Mouse (Mus musculus) midbrain, embryonic 16.5 days (tissue): ENCODE results near the gene Kif24. TPM values are rescaled to one million over a fixed set of nuclear protein-coding genes. Genes with fewer than 3 reads are reported as not detected.

Experiments
- ATAC-seq: fragments of 200-750 bp; cut with Nextera tagmentation; 2 replicates; pipeline ENCODE4 v1.8.0; 2017; ENCODE audit warnings: moderate TSS enrichment
- H3K27ac ChIP-seq: fragments of 300-500 bp; sonication (generic); 2 replicates; pipeline ENCODE4 v1.5.1; 2014; ENCODE audit warnings: mild to moderate bottlenecking, low read length, mixed read lengths
- H3K27me3 ChIP-seq: fragments of 300-500 bp; sonication (generic); 2 replicates; pipeline ENCODE4 v1.6.1; 2014; ENCODE audit warnings: low read depth, low read length, mixed read lengths; ENCODE audit not compliant: control insufficient read depth, insufficient read depth
- H3K36me3 ChIP-seq: fragments of 300-500 bp; sonication (generic); 2 replicates; pipeline ENCODE4 v1.6.1; 2014; ENCODE audit warnings: mild to moderate bottlenecking, low read length, moderate library complexity, mixed read lengths; ENCODE audit not compliant: control insufficient read depth, insufficient read depth
- H3K4me1 ChIP-seq: fragments of 300-500 bp; sonication (generic); 2 replicates; pipeline ENCODE4 v1.6.1; 2014; ENCODE audit warnings: mild to moderate bottlenecking, low read length, mixed read lengths; ENCODE audit not compliant: control insufficient read depth, insufficient read depth
- H3K4me2 ChIP-seq: fragments of 300-500 bp; sonication (generic); 2 replicates; pipeline ENCODE4 v1.6.1; 2014; ENCODE audit warnings: mild to moderate bottlenecking, low read length, mixed read lengths
- H3K4me3 ChIP-seq: fragments of 300-500 bp; sonication (generic); 2 replicates; pipeline ENCODE4 v1.5.1; 2014; ENCODE audit warnings: low read depth, mild to moderate bottlenecking, low read length, moderate library complexity, mixed read lengths
- H3K9ac ChIP-seq: fragments of 300-500 bp; sonication (generic); 2 replicates; pipeline ENCODE4 v1.6.1; 2014; ENCODE audit warnings: low read depth, low read length, mixed read lengths
- H3K9me3 ChIP-seq: fragments of 300-500 bp; sonication (generic); replicated peaks from 2 replicates; pipeline ENCODE4 v1.6.1; 2014; ENCODE audit warnings: mild to moderate bottlenecking, low read length, mixed read lengths; ENCODE audit not compliant: control insufficient read depth, poor library complexity, severe bottlenecking
- WGBS: fragments of 180-500 bp; shearing (Covaris S2); extraction: QIAGEN DNeasy Blood & Tissue Kit; methylation state at CpG from one replicate; pipeline ENCODE4 v1.1.7; 2014; 5-methylcytosine and 5-hydroxymethylcytosine counted together
- polyA plus RNA-seq: library from polyadenylated mRNA; unstranded; fragments of >200 nt; fragmentation: Nextera tagmentation; extraction: Ambion mirVana; gene quantifications from 2 replicates; pipeline ENCODE4 v1.2.1, GENCODE M21; 2015

The Kif24 gene
- polyA plus RNA-seq, 1 experiment from 2014 or later = 2.5 TPM

DNA sequence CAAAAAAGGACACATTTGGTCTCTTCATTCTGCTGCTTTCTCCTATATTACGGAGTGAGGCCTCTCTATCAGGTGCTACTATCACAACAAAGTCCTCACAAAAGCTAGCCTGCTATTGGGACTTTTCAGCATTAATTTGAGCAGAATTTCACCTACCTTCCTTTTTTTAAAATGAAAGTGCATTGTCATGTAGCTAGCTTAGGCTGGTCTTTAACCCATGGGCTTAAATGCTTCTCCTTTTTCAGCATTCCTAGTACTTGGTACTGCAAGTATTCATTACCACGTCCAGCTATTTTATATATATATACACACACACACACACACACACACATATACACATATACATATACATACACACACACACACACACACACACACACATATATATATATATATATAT, 106.0 kb downstream of the Kif24 start:
- no peaks in the 10 kb centered on the region for H3K9me3 ChIP-seq
- no peaks in the 10 kb centered on the region for H3K4me1 ChIP-seq
- H3K27ac ChIP-seq = no peak overlapping the region
- no peak overlapping the region for H3K4me3 ChIP-seq
- no peaks in the 10 kb centered on the region; the same call in 1 of the 2 replicates for H3K36me3 ChIP-seq
- H3K4me2 ChIP-seq = no peak overlapping the region
- 92% methylated on average over 2 of the region's 2 CpGs for WGBS
- H3K9ac ChIP-seq = no peak overlapping the region
- ATAC-seq = no peak
- no peaks in the 10 kb centered on the region for H3K27me3 ChIP-seq

DNA sequence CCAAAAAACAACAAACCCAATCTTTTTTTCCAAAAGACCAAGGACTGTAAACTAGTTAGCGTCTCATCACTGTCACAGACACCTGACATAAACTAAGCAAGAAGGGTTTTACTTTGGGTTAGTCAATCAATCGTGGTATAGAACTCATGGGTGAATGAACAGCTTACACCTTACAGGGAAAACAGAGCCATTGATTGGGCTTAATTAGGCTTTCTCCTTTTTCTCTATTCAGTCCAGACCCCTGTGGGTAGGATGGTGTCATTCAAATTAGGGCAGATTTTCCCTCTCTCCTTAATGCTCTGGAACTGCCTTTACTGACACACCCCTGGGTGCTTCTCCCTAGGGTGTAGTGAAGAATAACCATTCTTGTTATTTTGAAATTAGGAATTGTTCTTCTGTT, 107.5 kb downstream of the Kif24 start:
- Histone ChIP-seq H3K9ac (no peak overlapping the region), H3K27ac (no peak overlapping the region), H3K27me3 (no peaks in the 10 kb centered on the region), H3K4me3 (no peak overlapping the region), H3K36me3 (no peaks in the 10 kb centered on the region; the same call in 1 of the 2 replicates), H3K4me1 (no peaks in the 10 kb centered on the region), H3K4me2 (no peak overlapping the region), H3K9me3 (no peaks in the 10 kb centered on the region)
- WGBS = 39% methylated on average over 2 of the region's 2 CpGs
- no peak for ATAC-seq

DNA sequence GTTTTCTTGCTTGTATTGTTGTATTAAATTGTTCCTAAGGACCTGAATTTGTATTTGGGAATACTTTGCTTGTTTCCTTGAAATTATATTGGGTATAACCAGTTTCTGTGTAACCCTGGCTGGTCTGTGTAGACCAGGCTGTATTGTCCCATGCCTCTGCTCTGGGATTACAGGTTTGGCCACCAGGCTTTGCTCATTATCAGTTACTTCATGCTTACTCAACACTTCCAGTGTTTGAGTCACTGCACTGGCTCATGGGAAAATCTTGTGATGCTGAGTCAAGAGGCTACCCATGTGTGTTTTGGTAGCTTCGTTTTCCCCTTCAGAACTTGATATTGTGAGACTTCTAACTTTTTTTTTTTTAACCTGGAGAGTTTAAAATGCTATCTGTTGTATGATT, 111.4 kb downstream of the Kif24 start:
- Histone ChIP-seq H3K4me2 (no peak overlapping the region), H3K9me3 (no peaks in the 10 kb centered on the region), H3K36me3 (no peaks in the 10 kb centered on the region; the same call in 1 of the 2 replicates), H3K4me1 (peaks cover 8% of the 10 kb centered on the region), H3K9ac (no peak overlapping the region), H3K27ac (no peak overlapping the region), H3K4me3 (no peak overlapping the region), H3K27me3 (no peaks in the 10 kb centered on the region)
- 100% methylated on average over 1 of the region's 1 CpGs for WGBS
- no peak for ATAC-seq

DNA sequence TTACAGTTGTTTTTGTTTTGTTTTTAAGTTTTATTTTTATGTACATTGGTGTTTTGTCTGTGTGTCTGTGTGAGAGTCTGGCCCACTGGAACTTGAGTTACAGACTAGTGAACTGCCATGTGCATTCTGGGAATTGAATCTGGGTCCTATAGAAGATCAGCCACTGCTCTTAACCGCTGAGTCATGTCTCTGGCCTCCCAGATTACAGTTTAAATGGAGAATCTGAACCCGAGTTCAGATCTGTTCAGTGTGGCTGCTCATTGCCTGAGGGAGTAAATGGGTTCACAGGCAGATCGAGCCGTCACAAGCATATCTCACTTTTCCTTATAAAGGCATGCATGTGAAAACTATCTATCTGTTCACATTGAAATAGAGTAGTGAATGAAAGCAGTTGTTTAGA, 111.9 kb downstream of the Kif24 start:
- Histone ChIP-seq H3K9ac (no peak overlapping the region), H3K36me3 (no peaks in the 10 kb centered on the region; the same call in 1 of the 2 replicates), H3K4me2 (no peak overlapping the region), H3K9me3 (no peaks in the 10 kb centered on the region), H3K27me3 (no peaks in the 10 kb centered on the region), H3K4me3 (no peak overlapping the region), H3K4me1 (peaks cover 13% of the 10 kb centered on the region), H3K27ac (no peak overlapping the region)
- 93% methylated on average over 4 of the region's 4 CpGs for WGBS
- no peak for ATAC-seq

DNA sequence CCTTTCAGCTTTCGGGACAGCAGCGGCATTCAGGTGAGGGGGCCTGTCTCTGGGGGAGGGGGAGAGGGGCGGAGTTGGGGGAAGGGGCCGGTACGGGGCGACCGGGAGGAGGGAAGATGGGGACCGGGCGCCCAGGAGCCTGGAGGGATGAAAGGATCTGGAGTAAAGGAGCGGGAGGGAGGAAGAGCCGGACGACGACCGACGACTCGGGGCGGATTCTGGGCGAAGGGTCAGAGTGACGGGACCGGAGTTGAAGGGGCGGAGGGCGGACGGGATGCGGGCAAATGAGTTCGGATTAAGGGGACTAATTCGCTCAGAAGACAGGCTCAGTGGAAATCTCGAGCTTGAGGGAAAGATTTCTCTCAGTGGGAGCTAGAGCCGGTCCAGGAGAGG, 115.5 kb downstream of the Kif24 start:
- no peak; the same call in 1 of the 2 replicates for ATAC-seq
- Histone ChIP-seq H3K4me1 (peaks cover 16% of the 10 kb centered on the region), H3K36me3 (no peaks in the 10 kb centered on the region), H3K9me3 (no peaks in the 10 kb centered on the region), H3K27ac (peak overlapping the region; percentile 96), H3K9ac (peak overlapping the region; percentile 78), H3K27me3 (no peaks in the 10 kb centered on the region), H3K4me2 (peak overlapping the region; percentile 87), H3K4me3 (peak overlapping the region; percentile 74)
- under 1% methylated on average over 26 of the region's 28 CpGs for WGBS

DNA sequence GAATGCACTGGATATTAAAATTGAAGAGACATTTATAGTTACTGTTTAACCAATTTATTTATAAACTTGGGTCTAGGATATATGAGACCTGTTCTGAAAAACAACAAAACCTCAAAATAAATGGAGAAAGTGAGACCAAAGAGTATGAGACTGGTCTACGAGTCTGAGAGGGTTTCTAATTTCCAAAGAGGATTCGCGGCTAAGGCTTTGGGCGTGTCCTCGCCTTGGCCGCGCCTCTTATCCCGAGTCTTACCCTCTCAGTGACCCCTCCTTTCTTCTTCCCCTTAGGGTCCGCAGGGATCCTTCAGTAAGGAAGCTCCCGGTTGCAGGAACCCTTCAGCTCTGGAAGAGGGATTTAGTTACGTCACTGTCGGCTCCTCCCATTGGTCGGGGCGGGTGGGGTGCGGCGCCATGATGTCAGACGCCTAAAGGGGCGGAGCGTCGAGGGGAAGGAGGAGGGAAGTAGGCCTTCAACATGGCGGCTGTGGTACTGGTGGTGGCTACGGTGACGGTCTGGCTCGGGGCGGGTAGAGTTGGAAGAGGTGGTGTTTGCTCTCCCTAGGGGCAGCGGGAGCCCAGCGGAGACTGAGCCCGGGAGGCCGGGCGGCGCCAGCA, 116.0 kb downstream of the Kif24 start, which contains the start of gene Ubap1:
TSS of gene Ubap1 (plus strand) at position 413 of the 615 bp plus-strand sequence.
- Histone ChIP-seq H3K4me1 (peaks cover 16% of the 10 kb centered on the region), H3K4me3 (peak within 1 kb of the TSS; percentile 74), H3K27ac (peak within 1 kb of the TSS; percentile 96), H3K9ac (peak within 1 kb of the TSS; percentile 78), H3K9me3 (no peaks in the 10 kb centered on the region), H3K27me3 (no peaks in the 10 kb centered on the region), H3K36me3 (no peaks in the 10 kb centered on the region), H3K4me2 (peak within 1 kb of the TSS; percentile 87)
- ATAC-seq = peak; percentile 96
- WGBS = under 1% methylated on average over 30 of the region's 31 CpGs

DNA sequence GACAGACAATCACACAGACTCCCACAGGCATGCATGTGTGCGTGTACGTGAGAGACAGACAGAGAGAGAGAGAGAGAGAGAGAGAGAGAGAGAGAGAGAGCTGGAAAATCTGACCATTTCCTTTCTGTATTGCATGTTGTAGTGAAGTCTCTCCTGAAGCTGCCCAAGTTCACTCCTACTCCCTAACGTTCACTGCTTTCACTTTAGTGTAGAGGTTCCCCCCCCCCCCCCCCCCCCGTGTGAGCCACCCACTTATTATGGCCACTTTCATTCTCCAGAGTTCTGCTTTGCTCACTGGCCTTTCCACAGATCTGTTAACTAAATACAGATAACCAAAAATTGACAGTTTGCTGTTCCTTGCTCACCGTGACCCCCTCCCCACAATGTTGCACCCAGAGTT, 116.8 kb downstream of the Kif24 start:
- Histone ChIP-seq H3K27me3 (no peaks in the 10 kb centered on the region), H3K9me3 (no peaks in the 10 kb centered on the region), H3K4me1 (peaks cover 16% of the 10 kb centered on the region), H3K9ac (no peak overlapping the region), H3K4me2 (peak overlapping the region; percentile 48), H3K27ac (no peak overlapping the region), H3K4me3 (peak overlapping the region; percentile 27; the same call in 1 of the 2 replicates), H3K36me3 (no peaks in the 10 kb centered on the region)
- no peak for ATAC-seq
- WGBS = 58% methylated on average over 5 of the region's 5 CpGs

DNA sequence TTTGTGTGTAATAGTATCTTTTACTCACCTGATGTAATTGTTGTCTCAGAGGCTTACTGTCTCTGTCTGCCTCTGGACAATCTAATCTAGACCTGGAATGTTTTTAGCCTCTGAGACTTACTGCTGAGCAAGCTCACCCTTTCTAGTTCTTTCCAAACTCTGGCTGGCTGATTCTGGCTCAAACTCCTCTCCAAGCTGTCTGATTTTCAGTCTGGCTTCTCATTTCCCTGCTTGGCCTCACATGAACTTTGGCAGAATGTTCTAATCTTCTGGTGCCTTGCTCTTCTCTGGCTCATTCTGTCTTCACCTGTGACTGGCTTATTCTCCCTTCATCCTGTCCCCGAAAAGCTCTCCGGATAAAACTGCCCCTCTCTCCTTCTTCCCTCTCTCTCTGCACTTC, 118.7 kb downstream of the Kif24 start:
- Histone ChIP-seq H3K4me1 (peaks cover 16% of the 10 kb centered on the region), H3K9me3 (no peaks in the 10 kb centered on the region; the same call in 1 of the 2 replicates), H3K4me2 (no peak overlapping the region), H3K36me3 (no peaks in the 10 kb centered on the region), H3K4me3 (no peak overlapping the region), H3K27me3 (no peaks in the 10 kb centered on the region), H3K27ac (no peak overlapping the region), H3K9ac (no peak overlapping the region)
- WGBS = 73% methylated on average over 2 of the region's 2 CpGs
- ATAC-seq = no peak

DNA sequence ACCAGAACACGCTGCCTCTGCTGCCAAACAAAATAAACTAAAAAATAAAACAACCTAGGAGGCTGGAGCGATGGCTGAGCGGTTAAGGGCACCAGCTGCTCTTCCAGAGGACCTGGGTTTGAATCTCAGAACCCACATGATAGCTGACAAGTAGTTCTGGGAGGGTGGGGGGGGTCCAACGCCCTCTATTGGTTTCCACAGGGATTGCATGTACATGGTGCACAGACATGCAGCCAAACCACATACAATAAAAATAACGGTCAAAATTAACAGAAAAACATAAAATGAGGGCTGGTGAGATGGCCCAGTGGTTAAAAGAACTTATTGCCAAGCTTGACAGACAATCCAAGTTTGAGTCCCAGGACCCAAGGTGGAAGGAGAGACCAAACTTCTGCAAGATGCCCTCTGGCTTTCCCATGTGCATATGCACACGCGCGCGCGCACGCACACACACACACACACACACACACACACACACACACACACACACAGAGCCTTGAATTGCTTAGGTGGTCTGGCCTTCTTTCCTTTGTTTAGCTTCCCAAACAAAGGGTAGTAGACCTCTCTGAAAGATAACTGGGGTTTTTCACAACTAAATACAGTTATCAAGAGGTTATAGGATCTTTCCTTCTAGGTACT, 123.7 kb downstream of the Kif24 start:
- ATAC-seq = no peak
- 83% methylated on average over 11 of the region's 11 CpGs for WGBS
- H3K4me3 ChIP-seq = no peak overlapping the region

More for the DNA sequence above, 123.7 kb downstream of the Kif24 start:
- Histone ChIP-seq H3K36me3 (no peaks in the 10 kb centered on the region), H3K4me2 (no peak overlapping the region), H3K9me3 (no peaks in the 10 kb centered on the region; the same call in 1 of the 2 replicates), H3K27ac (no peak overlapping the region), H3K4me1 (no peaks in the 10 kb centered on the region), H3K27me3 (no peaks in the 10 kb centered on the region), H3K9ac (no peak overlapping the region)
